Mouse (Mus musculus) adrenal gland, postnatal 25 days (tissue): Measurements from ENCODE around the gene Mex3a. TPM values are rescaled to one million over a fixed set of nuclear protein-coding genes. Genes with fewer than 3 reads are reported as not detected.
"Not testable (repeated sequence)": the region's sequence is repeated elsewhere in the genome, so short reads cannot be mapped to it uniquely, and the experiment has no call there.

ENCODE experiments used
- DNase-seq: peaks from one replicate; pipeline ENCODE4 v3.0.0; 2021; ENCODE audit warnings: mixed read lengths
- microRNA-seq, 2 experiments: library from miRNA; unstranded; fragments of <30 nt; microRNA quantifications; one replicate each; pipeline ENCODE4 v1.2.0; 2021
- total RNA-seq: library from RNA; stranded (reverse); gene quantifications from 2 replicates; pipeline ENCODE4 v1.2.3, GENCODE M21; 2021

Gene Mex3a
- total RNA-seq, 1 experiment from 2014 or later = 3.3 TPM

GRCm38 (mm10) chr3:88570341-88570740 lies 38.1 kb downstream of the Mex3a start:
- DNase-seq = no peak

- no peak for DNase-seq
Observed at GRCm38 (mm10) chr3:88571856-88572255, 39.7 kb downstream of the Mex3a start.

- no peak for DNase-seq
Observed at GRCm38 (mm10) chr3:88572835-88573234, 40.6 kb downstream of the Mex3a start.

- no peak for DNase-seq
Observed at GRCm38 (mm10) chr3:88573810-88574209, 41.6 kb downstream of the Mex3a start.

- DNase-seq = no peak
Observed at GRCm38 (mm10) chr3:88575540-88575939, 43.3 kb downstream of the Mex3a start, which contains the start of gene Ssr2. TSS of gene Ssr2 (plus strand) at chr3:88575876.

GRCm38 (mm10) chr3:88577846-88578245 lies 45.7 kb downstream of the Mex3a start:
- not testable (repeated sequence) for DNase-seq

GRCm38 (mm10) chr3:88578498-88579424 lies 46.6 kb downstream of the Mex3a start:
- no peak for DNase-seq

GRCm38 (mm10) chr3:88579454-88580117 lies 47.4 kb downstream of the Mex3a start:
- DNase-seq = peak; percentile 69

- no peak for DNase-seq
Observed at GRCm38 (mm10) chr3:88585769-88586168, 53.6 kb downstream of the Mex3a start.

- no peak for DNase-seq
Observed at GRCm38 (mm10) chr3:88586640-88587039, 54.4 kb downstream of the Mex3a start.

GRCm38 (mm10) chr3:88590246-88590645 lies 58.1 kb downstream of the Mex3a start:
- DNase-seq = no peak

Small RNAs within 50 kb of the gene (microRNA-seq; reads per million reads assigned to microRNA genes)
- gene Mir1905 = 0 reads per million in 2 experiments

Other genes with a start within 250 kb of the Mex3a start
- 1.6 and 2.5 TPM in 2 replicates for gene Gm38392, start 245.2 kb upstream of the Mex3a start, total RNA-seq
- 8.9 and 11.3 TPM in 2 replicates for gene Tsacc, start 235.4 kb upstream of the Mex3a start, total RNA-seq
- gene Cct3, start 235.3 kb upstream of the Mex3a start, total RNA-seq = 277 and 284 TPM in 2 replicates
- 183 and 214 TPM in 2 replicates for gene Glmp, start 207.4 kb upstream of the Mex3a start, total RNA-seq
- gene Tmem79, start 196.2 kb upstream of the Mex3a start, total RNA-seq = 6.6 and 7.8 TPM in 2 replicates
- gene Smg5, start 196.1 kb upstream of the Mex3a start, total RNA-seq = 55.3 and 59.1 TPM in 2 replicates
- gene Paqr6, start 167.8 kb upstream of the Mex3a start, total RNA-seq = 1.6 and 1.9 TPM in 2 replicates
- 0.79 and 2.3 TPM in 2 replicates for gene Bglap3, start 159.7 kb upstream of the Mex3a start, total RNA-seq
- 1.0 TPM in 1 of 2 replicates, not detected in the other for gene Bglap2, start 153.7 kb upstream of the Mex3a start, total RNA-seq
- gene Bglap, start 147.9 kb upstream of the Mex3a start, total RNA-seq = 4.3 TPM in 1 of 2 replicates, not detected in the other
- gene Pmf1, start 122.1 kb upstream of the Mex3a start, total RNA-seq = 34.9 and 41.2 TPM in 2 replicates
- gene Slc25a44, start 107.3 kb upstream of the Mex3a start, total RNA-seq = 42.9 and 45.9 TPM in 2 replicates
- gene Sema4a, start 71.2 kb upstream of the Mex3a start, total RNA-seq = 6.0 and 6.2 TPM in 2 replicates
- gene Lmna, start 22.4 kb upstream of the Mex3a start, total RNA-seq = 90.6 and 91.1 TPM in 2 replicates
- gene Rab25, start 15.9 kb downstream of the Mex3a start, total RNA-seq = not detected in 2 replicates
- gene Lamtor2, start 20.7 kb downstream of the Mex3a start, total RNA-seq = 148 and 150 TPM in 2 replicates
- gene Ubqln4, start 21.4 kb downstream of the Mex3a start, total RNA-seq = 74.3 and 87.0 TPM in 2 replicates
- gene Ssr2, start 43.5 kb downstream of the Mex3a start, total RNA-seq = 199 and 214 TPM in 2 replicates
- 35.4 and 35.9 TPM in 2 replicates for gene Arhgef2, start 73.6 kb downstream of the Mex3a start, total RNA-seq
- not detected in 2 replicates for gene Rxfp4, start 120.7 kb downstream of the Mex3a start, total RNA-seq
- gene Khdc4, start 153.4 kb downstream of the Mex3a start, total RNA-seq = 64.9 and 69.4 TPM in 2 replicates
- gene Rit1, start 184.4 kb downstream of the Mex3a start, total RNA-seq = 48.7 and 65.4 TPM in 2 replicates
- gene Syt11, start 242.8 kb downstream of the Mex3a start, total RNA-seq = 7.8 and 11.1 TPM in 2 replicates